Mouse (Mus musculus) lung, postnatal 0 days (tissue): ENCODE measurements around the gene Gm20388.
A peak's percentile ranks its signal among the peaks of the same experiment; 100 is the strongest.

Source experiments
- CTCF ChIP-seq: IDR thresholded peaks from 2 replicates; pipeline ENCODE4 v1.5.1; 2016; ENCODE audit warnings: antibody characterized with exemption, mild to moderate bottlenecking
- EP300 ChIP-seq: IDR thresholded peaks from 2 replicates; pipeline ENCODE4 v1.6.1; 2016; ENCODE audit warnings: antibody characterized with exemption, mild to moderate bottlenecking, control low read depth

DNA sequence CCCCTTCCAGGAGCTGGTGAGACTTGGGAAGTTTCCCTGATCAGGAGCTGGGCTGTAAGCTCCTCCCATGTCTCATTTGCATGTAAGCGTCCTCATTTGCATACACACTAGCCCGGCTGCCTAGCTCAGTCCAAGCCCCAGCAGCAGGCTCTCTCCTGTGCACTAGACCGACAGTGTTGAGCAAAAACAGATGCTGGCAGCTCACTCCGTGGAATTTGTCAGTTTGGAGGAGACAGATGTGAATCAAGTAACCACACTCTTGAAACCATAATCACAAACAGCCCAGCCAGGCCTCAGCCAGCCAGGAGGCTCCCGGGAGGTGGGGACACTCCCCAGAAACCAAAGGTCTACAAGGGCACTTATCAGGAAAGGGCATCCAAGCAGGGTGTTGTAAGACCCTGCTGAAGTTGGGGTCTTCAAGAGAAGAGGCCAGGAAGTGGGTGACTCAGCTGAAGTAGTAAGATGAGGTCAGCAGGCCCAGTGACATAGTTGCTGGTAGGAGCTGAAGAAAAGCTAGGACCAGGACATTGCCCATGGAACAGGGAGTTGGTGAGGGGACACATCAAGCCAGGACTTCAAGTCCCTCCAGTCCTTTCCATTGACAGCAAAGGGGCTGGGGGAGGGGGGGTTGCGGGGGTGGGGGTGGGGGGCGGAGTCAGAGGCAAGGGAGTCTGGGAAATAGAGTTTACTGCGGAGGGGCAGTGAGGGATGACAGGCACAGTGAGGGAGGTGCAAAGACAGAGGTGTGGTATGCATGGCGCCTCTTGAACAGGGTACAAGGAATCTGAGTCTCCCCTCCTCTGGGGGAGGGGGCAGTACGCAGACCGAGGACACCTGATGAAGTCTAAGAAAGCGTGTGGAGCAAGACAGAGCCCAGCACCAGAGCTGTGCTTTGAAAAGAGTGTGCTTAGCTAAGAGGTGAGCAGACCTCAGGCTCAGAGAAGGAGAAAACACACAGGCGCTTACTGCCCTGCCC, 306.5 kb downstream of the Gm20388 start:
- TF ChIP-seq CTCF = no peak
- 0 out of 2 replicates have a peak, but pooled peaks have one; percentile 36 for TF ChIP-seq EP300
